Mouse (Mus musculus) adipocyte (in vitro differentiated cells): ENCODE measurements around the gene Tacc2.

Experiments
- DNase-seq: peaks from one replicate; pipeline ENCODE4 v3.0.0-alpha.2; 2016; ENCODE audit warnings: low spot score

Tacc2 gene

GRCm38 (mm10) chr7:130688601-130689000, 111.4 kb downstream of the Tacc2 start:
- DNase-seq = no peak

DNA sequence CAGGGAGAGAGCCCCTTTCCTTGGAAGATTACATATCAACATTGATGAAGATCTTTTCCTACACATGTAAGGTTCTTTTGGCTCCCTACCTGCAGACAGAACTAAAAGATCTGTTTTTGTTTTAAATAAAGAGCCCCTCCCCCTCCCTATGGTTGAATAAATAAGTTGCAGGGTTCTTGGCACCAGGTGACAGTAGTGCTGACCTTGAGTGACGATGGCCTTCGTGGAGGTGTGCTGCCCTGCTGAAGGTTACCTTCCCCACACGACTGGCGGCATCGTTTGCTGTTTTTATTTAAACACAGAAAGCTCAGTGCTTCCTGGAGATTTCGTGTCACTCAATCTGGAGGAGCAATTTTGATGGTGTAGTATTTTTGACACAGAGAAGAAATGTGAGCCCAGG, 113.6 kb downstream of the Tacc2 start:
- no peak for DNase-seq

- no peak for DNase-seq
Measured at GRCm38 (mm10) chr7:130691931-130692330, 114.7 kb downstream of the Tacc2 start.

DNA sequence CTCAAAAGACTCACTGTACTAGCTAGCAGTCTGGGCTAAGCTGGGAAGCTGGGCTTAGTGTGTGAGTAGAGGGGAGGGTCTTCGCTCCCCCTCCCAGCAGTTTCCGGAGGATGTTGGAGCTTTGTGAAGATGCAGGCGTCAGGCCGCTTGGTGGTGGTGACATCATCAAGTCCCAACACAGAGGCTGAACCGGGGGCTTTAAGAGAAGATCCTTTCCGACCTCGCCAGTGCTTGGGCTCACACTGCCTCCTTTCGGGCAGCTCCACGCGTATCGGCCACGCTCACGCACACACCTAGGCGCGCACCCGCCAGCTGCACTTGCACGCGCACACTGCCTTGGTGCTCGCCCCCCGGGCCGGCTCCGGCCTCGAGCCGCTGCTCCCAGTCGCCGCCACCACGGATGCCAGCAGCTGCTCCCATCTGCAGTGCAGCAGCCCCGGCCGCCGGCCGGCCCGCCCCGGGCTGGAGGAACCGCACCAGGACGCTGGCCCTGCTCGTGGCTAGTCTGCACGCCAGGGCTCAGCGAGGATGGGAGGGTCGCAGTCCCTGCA, 115.2 kb downstream of the Tacc2 start:
- DNase-seq = no peak

DNA sequence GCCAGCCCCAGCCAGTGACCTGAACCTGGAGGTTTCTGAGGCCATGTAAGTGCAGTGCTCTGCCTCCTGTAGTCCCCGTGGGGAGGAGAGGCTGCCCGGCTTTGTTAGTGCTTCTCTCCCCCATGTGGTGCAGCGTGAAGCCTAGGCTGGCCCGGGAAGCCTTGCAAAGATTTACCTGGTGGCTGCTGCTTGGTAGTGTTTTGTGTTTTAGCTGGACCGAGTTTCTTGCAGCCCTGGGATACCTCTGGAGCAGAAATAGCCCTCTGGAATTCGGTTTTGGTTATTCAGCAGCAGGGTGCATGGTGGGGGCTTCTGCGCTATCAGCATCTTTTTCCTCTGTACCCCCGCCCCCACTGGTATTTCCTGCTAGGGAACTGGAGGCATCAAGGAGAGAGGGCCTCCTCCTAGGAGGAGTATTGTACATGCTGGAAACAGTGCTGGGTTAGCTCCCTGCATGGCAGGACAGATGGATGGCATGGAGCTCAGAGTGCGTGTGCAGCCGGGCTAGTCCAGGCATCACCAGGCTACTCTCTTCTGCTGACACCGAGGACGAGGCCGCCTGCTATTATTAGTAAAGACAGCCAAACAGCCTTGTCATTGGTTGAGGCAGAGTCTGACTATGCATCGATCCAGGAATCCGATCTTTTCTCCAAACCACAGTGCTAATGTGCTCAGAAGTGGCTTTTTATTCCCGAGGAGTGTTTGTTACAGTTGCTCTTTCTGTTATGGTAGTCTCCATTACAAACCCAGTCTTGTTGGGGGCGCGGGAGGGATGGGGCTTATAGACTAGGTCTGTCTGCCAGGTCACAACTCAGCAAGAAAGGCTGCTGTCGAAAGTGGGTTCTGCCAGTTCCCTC, 115.9 kb downstream of the Tacc2 start:
- DNase-seq = no peak

GRCm38 (mm10) chr7:130693800-130694193, 116.6 kb downstream of the Tacc2 start:
- DNase-seq = no peak

DNA sequence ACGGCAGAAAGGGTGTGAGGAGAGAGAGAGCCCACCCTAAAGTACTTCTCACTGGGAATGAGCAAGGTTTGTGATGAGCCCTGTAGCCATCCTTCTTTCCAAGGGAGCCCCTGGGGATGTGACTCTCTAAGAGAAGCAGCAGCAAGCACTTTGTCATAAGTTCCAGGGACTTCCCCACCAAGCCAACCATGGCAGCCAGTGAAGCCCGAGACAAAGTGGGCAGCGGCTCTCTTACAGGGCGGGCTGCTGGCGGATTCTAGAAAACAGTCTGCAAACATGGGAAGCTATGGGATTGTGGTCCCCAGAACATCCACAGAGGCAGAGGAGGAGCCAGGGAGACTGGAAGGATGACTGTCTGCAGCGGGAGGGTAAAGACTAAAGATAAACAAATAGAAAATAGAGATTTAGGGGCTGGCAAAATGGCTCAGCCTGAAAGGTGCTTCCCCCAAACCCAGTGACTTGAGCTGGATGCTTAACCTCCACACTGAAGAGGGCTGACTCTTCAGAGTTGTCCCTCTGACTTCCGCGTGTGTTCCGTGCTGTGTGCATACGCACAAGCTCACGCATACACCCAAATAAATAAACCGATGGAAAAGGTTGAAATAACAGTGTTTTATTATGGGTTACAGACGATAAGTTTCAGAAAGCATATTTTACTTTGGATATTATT, 118.6 kb downstream of the Tacc2 start:
- DNase-seq = no peak

DNA sequence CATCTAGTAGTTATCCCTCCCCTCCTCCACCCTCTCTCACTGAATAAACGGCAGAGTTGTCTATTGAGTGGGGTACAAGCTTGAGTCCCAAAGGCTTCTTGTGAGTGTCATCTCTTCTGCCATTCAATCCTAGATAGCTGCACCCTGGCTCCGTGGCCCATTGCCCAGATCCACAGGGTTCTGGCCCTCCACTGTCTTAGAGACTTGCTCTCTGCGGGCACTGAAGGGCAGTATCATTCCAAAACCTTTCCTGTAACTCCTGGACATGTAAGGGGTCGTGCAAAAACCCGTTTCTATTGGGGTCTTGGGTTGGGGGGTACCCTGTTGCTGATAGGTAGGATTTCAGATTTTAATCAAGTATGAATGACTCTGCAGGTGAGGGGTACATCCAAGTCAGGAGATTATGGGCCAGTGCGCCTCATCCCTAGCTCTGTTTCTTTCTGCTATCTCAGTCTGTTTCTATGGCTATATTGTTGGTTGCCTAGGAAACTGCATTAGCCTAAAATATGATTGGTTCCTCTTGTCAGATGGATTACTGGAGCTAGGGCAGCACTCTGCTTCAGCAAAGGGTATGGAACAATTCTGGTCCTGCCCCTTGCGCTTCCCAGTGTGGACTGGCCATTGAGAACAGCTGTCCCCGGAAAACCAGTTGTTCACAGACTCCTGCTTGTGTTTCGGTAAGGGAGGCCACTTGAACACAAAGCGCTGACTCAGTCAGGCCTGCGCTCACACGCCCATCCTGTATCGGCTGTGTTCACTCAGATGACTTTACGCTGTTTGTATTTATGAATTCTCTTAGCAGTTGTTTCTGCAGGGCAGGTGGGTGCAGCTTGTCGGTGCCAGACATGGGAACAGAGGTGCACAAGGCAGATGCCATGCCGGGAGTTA, 119.4 kb downstream of the Tacc2 start:
- DNase-seq = no peak

GRCm38 (mm10) chr7:130698480-130698879, 121.2 kb downstream of the Tacc2 start:
- DNase-seq = no peak

DNA sequence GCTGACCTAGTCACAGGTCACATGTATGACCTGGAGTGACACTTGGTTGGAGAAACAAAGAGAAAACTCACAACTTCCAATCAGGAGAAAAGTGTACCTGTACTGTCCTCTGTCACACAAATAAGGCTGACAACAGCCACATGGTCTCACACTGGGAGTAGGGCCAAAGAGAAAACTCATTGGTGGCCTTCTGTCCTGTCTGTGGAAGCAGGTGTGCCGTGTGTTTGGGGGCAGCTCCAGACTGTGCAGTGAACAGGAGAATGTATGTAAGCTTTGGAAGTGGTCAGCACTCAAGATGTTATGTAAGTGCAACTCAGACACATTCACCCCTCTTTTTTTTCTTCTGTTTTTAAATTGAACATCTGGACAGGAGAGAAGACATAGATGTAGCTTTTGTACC, 124.1 kb downstream of the Tacc2 start:
- DNase-seq = no peak

- DNase-seq = no peak
Measured at GRCm38 (mm10) chr7:130705230-130705629, 128.0 kb downstream of the Tacc2 start.

DNA sequence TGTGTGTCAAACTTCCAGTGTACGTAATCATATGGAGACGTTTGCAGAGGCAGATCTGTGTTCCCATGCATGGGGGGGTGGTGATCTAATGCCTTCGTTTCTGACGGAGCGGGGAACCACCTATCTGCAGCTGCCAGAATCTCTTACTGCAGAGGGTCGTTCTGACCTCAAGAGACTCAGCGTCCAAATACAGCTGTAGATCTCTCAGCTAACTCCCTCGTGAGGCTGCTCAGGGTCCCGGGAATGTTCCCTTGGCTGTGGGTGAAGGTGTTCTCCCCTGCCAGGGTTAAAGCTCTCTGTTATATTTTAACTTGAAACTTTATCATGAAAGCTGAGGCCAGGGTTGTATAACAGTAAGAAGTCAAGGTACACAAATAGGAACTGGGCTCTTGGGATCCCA, 131.7 kb downstream of the Tacc2 start:
- no peak for DNase-seq

DNA sequence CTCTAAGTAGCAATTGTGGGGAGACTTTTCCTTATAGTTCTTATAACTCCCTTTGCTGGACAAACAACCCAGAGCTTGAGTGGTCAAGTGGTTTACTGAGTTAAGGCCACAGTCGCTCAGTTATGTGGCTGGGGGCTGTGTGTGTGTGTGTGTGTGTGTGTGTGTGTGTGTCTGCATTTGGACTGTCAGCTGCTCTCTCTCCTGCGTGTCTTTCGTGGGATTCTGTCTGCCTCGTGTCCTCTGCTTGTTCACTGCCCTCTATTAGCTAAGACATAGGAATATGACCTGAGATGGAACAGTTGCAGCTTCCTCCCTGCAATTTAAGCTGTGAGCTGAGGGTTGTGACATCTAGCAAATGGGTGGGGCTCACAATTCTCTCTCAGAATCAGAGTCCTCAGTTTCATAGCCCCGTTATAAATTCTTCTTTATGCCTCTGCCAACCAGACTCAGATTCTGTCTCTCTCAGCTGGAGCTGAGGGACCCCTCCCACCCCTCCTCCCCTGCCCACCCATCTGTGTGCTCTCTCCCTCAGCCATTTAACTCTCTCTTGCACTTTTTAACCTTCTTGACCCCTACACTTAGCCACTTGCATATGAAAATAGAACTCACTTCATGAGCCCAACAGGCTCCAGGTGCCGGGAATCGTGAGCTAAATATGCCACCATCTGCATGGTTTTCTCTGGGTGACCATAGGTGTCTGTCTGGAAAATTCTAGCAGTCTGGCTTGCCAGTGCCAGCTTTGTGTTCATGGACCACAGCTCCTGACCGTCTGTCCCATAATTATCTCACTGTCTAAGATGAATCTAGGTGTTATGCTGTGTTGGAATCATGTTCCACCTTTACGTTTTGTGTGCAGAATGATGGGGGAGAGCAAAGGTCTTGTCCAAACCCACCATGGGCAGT, 132.4 kb downstream of the Tacc2 start:
- no peak for DNase-seq

DNA sequence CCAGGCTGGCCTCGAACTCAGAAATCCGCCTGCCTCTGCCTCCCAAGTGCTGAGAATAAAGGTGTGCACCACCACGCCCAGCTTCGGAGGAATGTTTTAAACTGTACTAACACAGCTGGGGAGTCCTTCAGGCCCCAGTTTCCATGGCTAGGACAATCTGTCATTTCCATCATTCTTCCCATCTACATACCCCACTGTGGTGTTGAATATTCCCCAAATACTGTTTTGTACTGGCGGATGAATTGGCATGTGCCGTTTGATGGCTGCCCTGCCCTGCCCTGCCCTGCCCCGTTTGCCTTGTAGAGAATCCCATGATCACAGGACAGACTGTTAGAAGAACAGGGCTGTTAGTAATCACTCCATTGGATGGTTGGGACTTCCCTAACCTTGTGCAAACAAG, 134.6 kb downstream of the Tacc2 start:
- no peak for DNase-seq

DNA sequence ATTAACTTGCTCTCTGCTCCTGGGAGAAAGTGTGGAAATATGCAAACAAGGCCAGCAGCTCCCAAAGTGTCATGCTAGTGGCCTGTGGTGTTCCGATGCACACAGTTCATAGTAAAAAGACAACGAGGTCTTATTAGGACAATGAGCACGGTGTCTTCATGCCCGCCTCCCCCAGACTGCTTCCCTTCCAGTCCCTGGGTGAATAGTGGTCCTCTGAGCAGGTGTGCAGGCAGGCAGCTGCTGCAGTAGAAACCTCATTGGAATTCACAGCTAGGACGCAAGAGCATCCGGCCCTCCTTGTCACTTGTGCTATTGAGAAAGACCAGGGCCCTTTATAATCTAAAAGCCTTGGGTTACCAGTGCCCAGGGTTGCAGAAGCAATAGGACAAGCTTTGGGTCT, 136.1 kb downstream of the Tacc2 start:
- no peak for DNase-seq

DNA sequence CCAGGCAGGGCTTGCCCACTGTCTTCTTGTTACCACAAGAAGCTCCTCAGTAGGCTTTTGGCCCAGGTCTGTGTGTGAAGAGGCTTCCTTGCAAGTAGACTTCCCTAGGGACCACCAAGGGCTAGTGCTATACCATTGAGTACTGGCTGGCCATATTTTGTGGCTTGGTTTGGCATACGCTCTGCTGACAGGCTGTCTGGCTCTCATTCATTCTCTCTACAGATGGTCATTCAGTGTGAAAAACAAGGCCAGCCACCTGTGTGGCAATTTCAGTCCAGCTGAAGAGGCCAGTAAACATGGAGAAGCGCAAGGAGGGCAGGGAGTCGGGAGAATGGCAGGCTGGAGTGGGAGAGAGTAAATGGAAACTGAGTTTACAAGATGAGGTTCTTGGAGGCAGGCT, 138.2 kb downstream of the Tacc2 start:
- no peak for DNase-seq

- no peak for DNase-seq
Measured at GRCm38 (mm10) chr7:130716341-130716740, 139.1 kb downstream of the Tacc2 start.

- no peak for DNase-seq
Measured at GRCm38 (mm10) chr7:130716989-130717388, 139.8 kb downstream of the Tacc2 start.

DNA sequence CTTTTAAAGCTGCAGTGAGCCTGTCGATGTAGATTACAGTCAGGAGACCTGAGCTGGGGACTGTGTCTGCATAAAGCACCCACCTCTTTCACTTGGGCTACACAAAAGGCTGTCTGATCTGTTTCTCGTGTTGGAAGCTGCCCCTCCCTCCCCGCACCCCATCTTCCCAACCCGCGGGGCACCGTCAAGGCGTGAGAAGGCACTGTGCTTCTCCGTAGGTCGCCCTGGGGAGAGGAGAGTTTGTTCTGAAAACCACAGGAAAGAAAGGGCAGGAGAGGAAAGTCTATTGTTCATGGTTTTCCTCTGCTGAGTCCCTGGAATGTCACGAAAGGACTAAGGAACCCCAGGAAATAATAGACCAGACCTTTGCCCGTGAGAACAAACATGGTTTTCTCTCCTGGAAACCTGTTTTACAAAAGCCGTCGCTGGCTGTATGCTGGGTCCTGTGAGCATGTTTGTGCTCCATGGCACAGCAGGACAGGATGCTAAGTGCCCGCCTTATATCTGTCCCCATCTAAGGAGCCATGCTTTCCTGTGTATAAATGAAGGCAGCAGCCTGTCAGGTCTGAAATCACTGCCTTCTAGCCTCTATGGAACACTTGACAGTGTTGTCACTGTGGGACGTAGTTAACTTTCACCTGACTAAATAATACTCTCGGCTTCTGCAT, 142.8 kb downstream of the Tacc2 start:
- no peak for DNase-seq

GRCm38 (mm10) chr7:130720646-130721335, 143.6 kb downstream of the Tacc2 start:
- no peak for DNase-seq
